Mouse (Mus musculus) limb, embryonic 14.5 days (tissue): ENCODE data around the gene Ceacam10. TPM values are rescaled to one million over a fixed set of nuclear protein-coding genes. Genes with fewer than 3 reads are reported as not detected.

Experiments
- ATAC-seq: fragments of 200-750 bp; cut with Nextera tagmentation; 2 replicates; pipeline ENCODE4 v1.8.0; 2017; ENCODE audit warnings: low read depth, moderate number of reproducible peaks, moderate TSS enrichment; ENCODE audit not compliant: low FRiP score
- DNase-seq: peaks from one replicate; pipeline ENCODE4 v3.0.0-alpha.2; 2015; ENCODE audit warnings: low spot score
- H3K27ac ChIP-seq: fragments of 300-500 bp; sonication (generic); replicated peaks from 2 replicates; pipeline ENCODE4 v1.5.1; 2014; ENCODE audit warnings: low read depth, mild to moderate bottlenecking, low read length, moderate library complexity, mixed read lengths
- H3K27me3 ChIP-seq: fragments of 300-500 bp; sonication (generic); 2 replicates; pipeline ENCODE4 v1.6.1; 2014; ENCODE audit warnings: low read length, mixed read lengths; ENCODE audit not compliant: control insufficient read depth, insufficient read depth
- H3K36me3 ChIP-seq: fragments of 300-500 bp; sonication (generic); 2 replicates; pipeline ENCODE4 v1.6.1; 2014; ENCODE audit warnings: mild to moderate bottlenecking, low read length, moderate library complexity, mixed read lengths; ENCODE audit not compliant: control insufficient read depth, insufficient read depth
- H3K4me1 ChIP-seq: fragments of 300-500 bp; sonication (generic); 2 replicates; pipeline ENCODE4 v1.6.1; 2014; ENCODE audit warnings: antibody characterized with exemption, low read length, mixed read lengths; ENCODE audit not compliant: control insufficient read depth, insufficient read depth
- H3K4me2 ChIP-seq: fragments of 300-500 bp; sonication (generic); replicated peaks from 2 replicates; pipeline ENCODE4 v1.6.1; 2014; ENCODE audit warnings: low read depth, mild to moderate bottlenecking, low read length, moderate library complexity; ENCODE audit not compliant: severe bottlenecking
- H3K4me3 ChIP-seq: fragments of 300-500 bp; sonication (generic); replicated peaks from 2 replicates; pipeline ENCODE4 v1.5.1; 2014; ENCODE audit warnings: low read length
- H3K9ac ChIP-seq: fragments of 300-500 bp; sonication (generic); 2 replicates; pipeline ENCODE4 v1.6.1; 2014; ENCODE audit warnings: mild to moderate bottlenecking, low read depth, low read length, moderate library complexity; ENCODE audit not compliant: severe bottlenecking
- H3K9me3 ChIP-seq: fragments of 300-500 bp; sonication (generic); 2 replicates; pipeline ENCODE4 v1.6.1; 2016; ENCODE audit warnings: low read length; ENCODE audit not compliant: control insufficient read depth
- POLR2A ChIP-seq: fragments of 200-500 bp; IDR thresholded peaks from 2 replicates; pipeline ENCODE4 v1.8.0; 2012; ENCODE audit warnings: inconsistent platforms, mild to moderate bottlenecking, moderate library complexity, borderline replicate concordance; ENCODE audit not compliant: insufficient read depth, insufficient read length; ENCODE audit errors: extremely low read depth
- WGBS: fragments of 180-500 bp; shearing (Covaris S2); extraction: QIAGEN DNeasy Blood & Tissue Kit; methylation state at CpG from one replicate; pipeline ENCODE4 v1.1.7; 2014; 5-methylcytosine and 5-hydroxymethylcytosine counted together
- polyA plus RNA-seq, 2 experiments: library from polyadenylated mRNA; depleted of rRNA in 1 of 2; stranded (reverse) in 1 of 2; unstranded in 1 of 2; fragments of >200 nt; fragmentation: Nextera tagmentation in 1 of 2; extraction: Ambion mirVana in 1 of 2; gene quantifications; 2 replicates each; pipeline versions ENCODE4 v1.2.1 to v1.2.3; 2012 to 2014

The Ceacam10 gene
- polyA plus RNA-seq, 2 experiments: not detected

- TF ChIP-seq POLR2A: no peak
- H3K4me3 ChIP-seq: no peak overlapping the region
- H3K36me3 ChIP-seq: no peaks in the 10 kb centered on the region
- no peak overlapping the region for H3K27ac ChIP-seq
- no peaks in the 10 kb centered on the region for H3K4me1 ChIP-seq
- no peak for ATAC-seq
- no peak overlapping the region for H3K9ac ChIP-seq
- no peak for DNase-seq
- 0 out of 2 replicates have a peak, but pooled peaks cover 11% of the 10 kb centered on the region for H3K9me3 ChIP-seq
- H3K4me2 ChIP-seq: no peak overlapping the region
- H3K27me3 ChIP-seq: no peaks in the 10 kb centered on the region
- WGBS: 91% methylated on average over 1 of the region's 1 CpGs
Measured at GRCm38 (mm10) chr7:24797918-24798317, 20.9 kb downstream of the Ceacam10 start.

DNA sequence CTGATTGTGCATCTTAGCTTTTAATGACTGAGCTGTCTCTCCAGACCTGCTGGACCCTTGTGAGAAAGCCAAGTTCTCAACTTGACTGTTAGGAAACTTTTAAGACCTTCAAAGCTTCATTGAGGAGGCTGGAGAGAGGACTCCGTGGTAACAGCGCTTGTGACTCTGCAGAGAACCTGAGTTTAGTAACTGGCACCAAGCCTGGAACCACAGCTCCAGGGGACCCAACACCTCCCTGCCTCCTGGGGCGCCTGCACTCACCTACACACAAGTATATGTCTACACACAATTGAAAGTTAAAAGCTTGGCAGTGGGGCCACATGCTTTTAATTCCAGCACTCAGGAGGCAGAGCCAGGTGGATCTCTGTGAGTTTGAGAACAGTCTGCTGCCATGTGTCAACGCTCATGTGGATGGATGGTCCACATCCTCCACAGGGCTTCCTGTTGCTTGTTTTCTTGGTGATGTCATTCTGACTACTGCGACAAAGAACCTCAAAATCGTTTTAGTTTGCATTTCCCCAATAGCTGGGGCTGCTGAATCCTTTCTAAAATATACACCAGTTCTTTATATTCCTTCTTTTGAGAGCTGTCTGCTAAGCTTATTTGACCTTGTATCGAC, 25.3 kb downstream of the Ceacam10 start:
- TF ChIP-seq POLR2A: no peak
- Histone ChIP-seq H3K9ac (no peak overlapping the region), H3K4me3 (no peak overlapping the region), H3K36me3 (no peaks in the 10 kb centered on the region), H3K27ac (no peak overlapping the region), H3K4me1 (no peaks in the 10 kb centered on the region), H3K4me2 (no peak overlapping the region), H3K9me3 (0 out of 2 replicates have a peak, but pooled peaks cover 4% of the 10 kb centered on the region), H3K27me3 (no peaks in the 10 kb centered on the region)
- no peak for DNase-seq
- ATAC-seq: no peak
- 68% methylated on average over 7 of the region's 7 CpGs for WGBS

DNA sequence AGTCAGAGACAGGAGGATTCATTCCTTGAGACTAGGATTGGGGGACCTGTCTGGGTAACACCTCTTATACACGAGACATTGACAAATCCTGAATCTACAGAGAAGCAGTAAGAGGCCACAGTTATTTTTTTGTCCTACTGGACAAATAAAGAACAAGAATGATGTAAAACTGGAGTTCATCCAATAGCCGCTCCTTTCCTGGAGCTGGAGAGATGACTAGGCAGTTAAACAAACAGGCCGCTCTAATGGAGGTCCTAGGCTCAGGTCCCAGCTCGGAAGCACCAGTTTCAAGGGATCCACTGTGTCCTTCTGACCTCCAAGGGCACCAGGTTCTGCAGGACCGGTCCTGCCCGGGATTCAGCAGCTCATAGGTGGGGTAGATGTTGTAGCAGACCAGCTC, 27.8 kb downstream of the Ceacam10 start:
- DNase-seq (peak; percentile 26), ATAC-seq (no peak)
- H3K4me2 ChIP-seq: no peak overlapping the region
- no peaks in the 10 kb centered on the region for H3K36me3 ChIP-seq
- TF ChIP-seq POLR2A: no peak
- no peak overlapping the region for H3K9ac ChIP-seq
- no peaks in the 10 kb centered on the region for H3K4me1 ChIP-seq
- H3K27ac ChIP-seq: no peak overlapping the region
- 60% methylated on average over 6 of the region's 6 CpGs for WGBS
- no peaks in the 10 kb centered on the region for H3K9me3 ChIP-seq
- no peaks in the 10 kb centered on the region for H3K27me3 ChIP-seq
- H3K4me3 ChIP-seq: no peak overlapping the region

DNA sequence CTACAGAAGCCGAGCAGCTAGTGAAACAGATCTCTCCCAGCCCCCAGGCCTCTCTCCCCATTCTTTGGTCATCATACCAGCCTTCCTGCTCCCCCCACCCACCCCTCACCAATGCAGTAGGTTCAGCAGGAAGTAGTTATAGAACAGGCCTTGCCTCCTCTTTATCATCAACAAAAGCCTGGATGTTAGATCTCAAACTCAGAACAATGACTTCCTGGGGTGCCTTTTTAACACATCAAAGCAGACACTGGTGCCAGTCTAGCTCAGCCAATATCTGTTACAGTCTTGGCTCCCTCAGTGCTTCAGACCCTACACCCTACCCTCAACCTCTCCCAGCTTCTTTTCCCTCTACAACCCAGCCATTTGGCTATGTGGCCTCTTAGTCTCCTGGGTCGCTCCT, 32.0 kb downstream of the Ceacam10 start:
- WGBS: 18% methylated on average over 2 of the region's 2 CpGs

GRCm38 (mm10) chr7:24817502-24817901, 40.5 kb downstream of the Ceacam10 start:
- Histone ChIP-seq H3K4me2 (no peak overlapping the region), H3K4me1 (no peaks in the 10 kb centered on the region), H3K27ac (no peak overlapping the region), H3K4me3 (no peak overlapping the region), H3K36me3 (no peaks in the 10 kb centered on the region), H3K27me3 (no peaks in the 10 kb centered on the region), H3K9ac (no peak overlapping the region), H3K9me3 (no peaks in the 10 kb centered on the region)
- 5% methylated on average over 3 of the region's 3 CpGs for WGBS
- ATAC-seq (0 out of 2 replicates have a peak, but pooled peaks have one; percentile 50), DNase-seq (peak; percentile 21)
- TF ChIP-seq POLR2A: no peak

More for the DNA sequence above, 32.0 kb downstream of the Ceacam10 start:
- H3K4me2 ChIP-seq: no peak overlapping the region
- ATAC-seq (no peak), DNase-seq (no peak)
- H3K4me1 ChIP-seq: no peaks in the 10 kb centered on the region
- H3K27ac ChIP-seq: no peak overlapping the region
- H3K27me3 ChIP-seq: no peaks in the 10 kb centered on the region
- no peak for TF ChIP-seq POLR2A
- H3K9me3 ChIP-seq: no peaks in the 10 kb centered on the region
- H3K4me3 ChIP-seq: no peak overlapping the region
- H3K9ac ChIP-seq: no peak overlapping the region
- H3K36me3 ChIP-seq: no peaks in the 10 kb centered on the region
